Mouse (Mus musculus) forebrain, embryonic 11.5 days (tissue): ENCODE measurements around the gene Agpat4. TPM values are rescaled to one million over a fixed set of nuclear protein-coding genes. Genes with fewer than 3 reads are reported as not detected.
A peak's percentile ranks its signal among the peaks of the same experiment; 100 is the strongest.

ENCODE experiments used
- ATAC-seq: fragments of 200-750 bp; cut with Nextera tagmentation; replicated peaks from 2 replicates; pipeline ENCODE4 v1.8.0; 2017; ENCODE audit warnings: moderate TSS enrichment; ENCODE audit not compliant: low FRiP score
- DNase-seq: peaks from one replicate; pipeline ENCODE4 v3.0.0-alpha.2; 2017; ENCODE audit warnings: low spot score
- H3K27ac ChIP-seq: fragments of 300-500 bp; sonication (generic); 2 replicates; pipeline ENCODE4 v1.5.1; 2014; ENCODE audit warnings: low read depth, low read length
- H3K27me3 ChIP-seq: fragments of 300-500 bp; sonication (generic); 2 replicates; pipeline ENCODE4 v1.6.1; 2014; ENCODE audit warnings: mild to moderate bottlenecking, low read length, mixed read lengths; ENCODE audit not compliant: control insufficient read depth, insufficient read depth
- H3K36me3 ChIP-seq: fragments of 300-500 bp; sonication (generic); 2 replicates; pipeline ENCODE4 v1.6.1; 2014; ENCODE audit warnings: mild to moderate bottlenecking, low read length, moderate library complexity, mixed read lengths; ENCODE audit not compliant: control insufficient read depth, insufficient read depth
- H3K4me1 ChIP-seq: fragments of 300-500 bp; sonication (generic); replicated peaks from 2 replicates; pipeline ENCODE4 v1.6.1; 2014; ENCODE audit warnings: low read length, mixed read lengths; ENCODE audit not compliant: control insufficient read depth, insufficient read depth
- H3K4me2 ChIP-seq: fragments of 300-500 bp; sonication (generic); 2 replicates; pipeline ENCODE4 v1.6.1; 2014; ENCODE audit warnings: low read depth, mild to moderate bottlenecking, low read length, moderate library complexity, mixed read lengths; ENCODE audit not compliant: severe bottlenecking
- H3K4me3 ChIP-seq: fragments of 300-500 bp; sonication (generic); 2 replicates; pipeline ENCODE4 v1.5.1; 2014; ENCODE audit warnings: low read depth, low read length
- H3K9ac ChIP-seq: fragments of 300-500 bp; sonication (generic); 2 replicates; pipeline ENCODE4 v1.6.1; 2014; ENCODE audit warnings: low read length
- H3K9me3 ChIP-seq: fragments of 300-500 bp; sonication (generic); 2 replicates; pipeline ENCODE4 v1.6.1; 2016; ENCODE audit warnings: low read length, mixed read lengths; ENCODE audit not compliant: control insufficient read depth
- WGBS: fragments of 180-500 bp; shearing (Covaris S2); extraction: QIAGEN DNeasy Blood & Tissue Kit; methylation state at CpG from one replicate; pipeline ENCODE4 v1.1.7; 2014; 5-methylcytosine and 5-hydroxymethylcytosine counted together
- polyA plus RNA-seq: library from polyadenylated mRNA; unstranded; fragments of >200 nt; fragmentation: Nextera tagmentation; extraction: Ambion mirVana; gene quantifications from 2 replicates; pipeline ENCODE4 v1.2.1, GENCODE M21; 2014

Agpat4 gene
- polyA plus RNA-seq, 1 experiment from 2014 or later, result 35.6 TPM

GRCm38 (mm10) chr17:12160061-12160421 lies 41.5 kb downstream of the Agpat4 start:
- 91% methylated on average over 5 of the region's 5 CpGs for WGBS
- Histone ChIP-seq H3K36me3 (no peaks in the 10 kb centered on the region), H3K9me3 (no peaks in the 10 kb centered on the region), H3K4me2 (no peak overlapping the region), H3K4me1 (no peaks in the 10 kb centered on the region), H3K27ac (no peak overlapping the region), H3K27me3 (no peaks in the 10 kb centered on the region), H3K9ac (no peak overlapping the region), H3K4me3 (no peak overlapping the region)
- ATAC-seq, result no peak
- no peak for DNase-seq

DNA sequence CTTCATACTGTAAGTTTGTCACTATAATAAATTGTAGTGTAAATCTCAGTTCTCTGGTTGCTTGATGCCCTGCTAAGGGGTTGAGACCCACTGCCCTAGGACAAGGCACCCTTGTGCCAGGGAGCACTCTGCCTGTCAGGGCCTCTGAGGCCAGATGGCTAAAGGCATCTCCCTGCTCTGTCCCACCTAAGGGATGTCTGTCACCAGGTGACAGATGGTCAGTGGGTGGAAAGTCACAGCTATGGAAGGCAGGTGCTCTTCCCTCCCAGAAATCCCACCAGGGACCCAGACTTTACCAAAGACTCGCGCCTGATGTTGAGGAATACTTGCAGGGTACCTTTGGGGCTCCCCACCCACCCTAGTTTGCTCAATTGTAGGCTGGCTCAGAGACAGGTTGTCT lies 42.0 kb downstream of the Agpat4 start:
- H3K27ac ChIP-seq, result no peak overlapping the region
- WGBS, result 94% methylated on average over 2 of the region's 2 CpGs
- DNase-seq (no peak), ATAC-seq (no peak)
- no peaks in the 10 kb centered on the region for H3K9me3 ChIP-seq
- H3K4me3 ChIP-seq, result no peak overlapping the region
- no peaks in the 10 kb centered on the region for H3K4me1 ChIP-seq
- no peak overlapping the region for H3K9ac ChIP-seq
- H3K4me2 ChIP-seq, result no peak overlapping the region
- H3K27me3 ChIP-seq, result no peaks in the 10 kb centered on the region
- no peaks in the 10 kb centered on the region for H3K36me3 ChIP-seq

- Histone ChIP-seq H3K4me3 (no peak overlapping the region), H3K9ac (no peak overlapping the region), H3K36me3 (no peaks in the 10 kb centered on the region), H3K9me3 (no peaks in the 10 kb centered on the region), H3K27ac (no peak overlapping the region), H3K4me1 (no peaks in the 10 kb centered on the region), H3K27me3 (no peaks in the 10 kb centered on the region), H3K4me2 (no peak overlapping the region)
- no peak for DNase-seq
- 93% methylated on average over 13 of the region's 13 CpGs for WGBS
- no peak for ATAC-seq
These were observed 42.7 kb downstream of the Agpat4 start for GRCm38 (mm10) chr17:12160984-12161764.

- H3K27ac ChIP-seq, result no peak overlapping the region
- no peak overlapping the region for H3K4me3 ChIP-seq
- H3K9me3 ChIP-seq, result no peaks in the 10 kb centered on the region
- no peak overlapping the region for H3K9ac ChIP-seq
- H3K27me3 ChIP-seq, result no peaks in the 10 kb centered on the region
- DNase-seq, result no peak
- ATAC-seq, result no peak
- no peak overlapping the region for H3K4me2 ChIP-seq
- H3K36me3 ChIP-seq, result no peaks in the 10 kb centered on the region
- no peaks in the 10 kb centered on the region for H3K4me1 ChIP-seq
- 90% methylated on average over 7 of the region's 7 CpGs for WGBS
These were observed 43.4 kb downstream of the Agpat4 start for GRCm38 (mm10) chr17:12161877-12162276.

GRCm38 (mm10) chr17:12162824-12163223 lies 44.3 kb downstream of the Agpat4 start:
- Histone ChIP-seq H3K27me3 (no peaks in the 10 kb centered on the region), H3K4me2 (no peak overlapping the region), H3K36me3 (no peaks in the 10 kb centered on the region), H3K9ac (no peak overlapping the region), H3K27ac (no peak overlapping the region), H3K9me3 (no peaks in the 10 kb centered on the region), H3K4me1 (no peaks in the 10 kb centered on the region), H3K4me3 (no peak overlapping the region)
- DNase-seq (no peak), ATAC-seq (no peak)
- WGBS, result 87% methylated on average over 4 of the region's 4 CpGs

DNA sequence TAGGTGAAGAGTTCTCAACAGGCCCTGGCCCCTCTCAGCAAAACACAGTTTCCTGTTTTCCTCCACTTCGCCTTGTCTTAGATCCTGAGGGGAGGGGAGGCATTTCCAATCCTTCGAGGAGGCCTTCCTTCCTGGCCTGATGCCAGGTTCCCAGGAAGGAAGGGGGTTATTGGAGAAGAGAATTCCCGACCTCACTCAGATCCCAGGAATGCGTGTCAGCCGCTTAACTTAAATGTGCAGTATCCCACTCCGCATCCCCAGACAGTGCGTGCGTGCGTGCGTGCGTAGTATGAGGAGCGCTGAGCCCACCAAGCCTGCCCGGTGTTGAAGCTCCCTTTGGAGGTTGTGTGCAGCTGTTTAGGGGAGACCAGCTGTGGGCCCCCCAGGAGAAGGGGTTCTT lies 44.9 kb downstream of the Agpat4 start:
- DNase-seq (peak; percentile 60), ATAC-seq (no peak)
- peaks cover 1% of the 10 kb centered on the region; the same call in 1 of the 2 replicates for H3K4me1 ChIP-seq
- H3K4me3 ChIP-seq, result no peak overlapping the region
- no peaks in the 10 kb centered on the region for H3K36me3 ChIP-seq
- no peak overlapping the region for H3K9ac ChIP-seq
- H3K4me2 ChIP-seq, result no peak overlapping the region
- H3K27me3 ChIP-seq, result no peaks in the 10 kb centered on the region
- no peak overlapping the region for H3K27ac ChIP-seq
- WGBS, result 74% methylated on average over 13 of the region's 13 CpGs
- H3K9me3 ChIP-seq, result no peaks in the 10 kb centered on the region

DNA sequence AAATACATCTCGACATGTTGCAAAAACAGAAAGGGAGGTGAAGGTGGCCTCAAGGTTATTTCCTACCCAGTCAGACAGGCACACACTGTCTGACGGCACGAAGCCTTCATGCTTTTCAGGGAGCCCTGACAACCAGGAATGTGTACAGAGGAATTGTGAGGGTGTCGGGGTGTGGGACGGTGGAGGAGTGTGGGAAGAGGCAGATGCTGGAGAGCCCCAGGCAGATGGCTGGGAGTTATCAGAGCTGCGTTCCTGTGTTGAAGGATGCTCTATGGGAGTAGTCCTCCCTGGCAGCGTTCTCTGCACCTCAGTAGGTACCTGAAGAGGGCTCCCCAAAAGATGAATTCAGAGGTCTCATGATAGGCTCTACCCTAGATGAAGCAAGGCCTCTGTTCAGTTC lies 45.4 kb downstream of the Agpat4 start:
- no peaks in the 10 kb centered on the region for H3K27me3 ChIP-seq
- H3K27ac ChIP-seq, result no peak overlapping the region
- ATAC-seq, result no peak
- H3K4me3 ChIP-seq, result no peak overlapping the region
- H3K36me3 ChIP-seq, result no peaks in the 10 kb centered on the region
- DNase-seq, result no peak
- 86% methylated on average over 7 of the region's 7 CpGs for WGBS
- H3K4me1 ChIP-seq, result peaks cover 3% of the 10 kb centered on the region; the same call in 1 of the 2 replicates
- H3K4me2 ChIP-seq, result no peak overlapping the region
- no peak overlapping the region for H3K9ac ChIP-seq
- H3K9me3 ChIP-seq, result no peaks in the 10 kb centered on the region

DNA sequence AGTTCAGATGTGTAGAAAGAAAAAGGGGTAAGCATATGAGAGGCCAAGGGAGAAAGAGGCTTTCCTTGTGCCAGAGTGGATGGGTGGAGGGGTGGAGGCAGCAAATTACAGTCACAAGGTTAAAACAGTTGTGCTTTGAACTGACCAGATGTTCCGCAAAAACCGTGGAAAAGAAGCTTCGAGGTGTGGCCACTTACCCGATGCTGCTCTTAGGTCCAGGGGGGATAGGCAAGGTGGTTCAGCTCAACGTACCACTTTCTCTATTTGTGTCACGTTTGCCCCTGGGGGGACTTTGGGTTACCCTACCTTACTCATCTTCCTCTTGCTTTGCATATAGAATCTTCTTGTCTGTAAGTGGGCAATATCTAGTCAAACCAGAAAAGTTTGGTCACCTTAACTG lies 46.0 kb downstream of the Agpat4 start:
- whole genome bisulfite sequencing, result 95% methylated on average over 6 of the region's 6 CpGs
- no peak overlapping the region for H3K9ac ChIP-seq
- peaks cover 3% of the 10 kb centered on the region; the same call in 1 of the 2 replicates for H3K4me1 ChIP-seq
- H3K4me3 ChIP-seq, result no peak overlapping the region
- no peak overlapping the region for H3K27ac ChIP-seq
- ATAC-seq, result no peak
- H3K36me3 ChIP-seq, result no peaks in the 10 kb centered on the region
- no peaks in the 10 kb centered on the region for H3K9me3 ChIP-seq
- H3K27me3 ChIP-seq, result no peaks in the 10 kb centered on the region
- no peak overlapping the region for H3K4me2 ChIP-seq
- DNase-seq, result no peak
